ENCODE assay signal across 10 mouse cellular contexts in the genomic region with DNA sequence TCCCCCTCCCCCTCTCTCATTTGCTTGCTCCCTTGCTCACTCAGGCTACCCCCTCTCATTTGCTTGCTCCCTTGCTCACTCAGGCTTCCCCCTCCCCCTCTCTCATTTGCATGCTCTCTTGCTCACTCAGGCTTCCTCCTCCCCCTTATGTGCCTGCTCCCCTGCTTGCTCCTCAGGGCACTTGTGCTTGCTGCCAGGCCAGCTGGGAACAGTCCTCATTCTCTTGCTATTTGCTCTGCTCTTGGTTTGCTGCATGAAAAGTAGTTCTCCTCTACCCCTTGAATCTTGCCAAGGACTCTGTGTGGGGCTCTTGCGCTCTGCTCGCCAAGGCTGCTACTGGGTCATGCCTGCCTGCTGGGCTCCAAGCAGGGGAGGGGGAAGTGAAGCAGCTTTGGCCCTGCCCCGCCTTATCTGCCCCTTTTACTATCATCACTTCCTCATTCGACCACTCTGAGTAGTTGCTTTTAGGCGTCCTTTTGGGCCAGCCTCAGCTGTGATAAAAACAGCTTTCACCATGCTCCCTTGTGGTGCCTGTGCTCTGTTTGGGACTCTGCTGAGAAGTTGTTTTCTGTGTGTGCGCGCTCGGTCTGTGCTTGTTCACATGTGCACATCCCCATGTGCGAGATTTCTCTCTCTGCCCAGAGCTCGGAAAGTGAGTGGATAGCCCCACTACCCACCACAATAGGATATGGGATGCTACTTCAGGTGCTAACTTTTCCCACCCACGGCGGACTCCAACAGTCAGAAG. TPM values are rescaled to one million over a fixed set of nuclear protein-coding genes. Genes with fewer than 3 reads are reported as not detected.
DNase-seq lines count a peak whose midpoint lies in the region; ATAC-seq and TF ChIP-seq lines count a peak whose summit lies in the region.
"Had no signal": no experiment of that assay in that cellular context is flagged by ENCODE, and none has a peak within 500 bp of the region (broad histone marks: within the 10 kb centered on the region; RNA-seq: fewer than 3 reads in every experiment).

No protein-coding gene starts in this region.

- H3K27ac ChIP-seq in kidney, embryonic 16.5 days (ENCODE audit: low read length), result no peak overlapping the region
- H3K27ac ChIP-seq in bone marrow, adult 2 months (ENCODE audit: control insufficient read depth, insufficient read depth, low read depth, low read length, poor library complexity), result 0 out of 2 replicates have a peak overlapping the region, but pooled peaks have one; percentile 58
- H3K27ac ChIP-seq in embryonic facial prominence, embryonic 15.5 days (replicated peaks), result no peak overlapping the region
- no peak overlapping the region for H3K27ac ChIP-seq in intestine, postnatal 0 days (ENCODE audit: low read depth, low read length)
- H3K27ac ChIP-seq in midbrain, embryonic 13.5 days, result no peak overlapping the region

- peak overlapping the region; percentile 37 for H3K4me2 ChIP-seq in kidney, embryonic 16.5 days (replicated peaks; ENCODE audit: low read depth, low read length)
- H3K4me2 ChIP-seq in embryonic facial prominence, embryonic 15.5 days (replicated peaks), result peak overlapping the region; percentile 19; the same call in 1 of the 2 replicates
- peak overlapping the region; percentile 41 for H3K4me2 ChIP-seq in intestine, postnatal 0 days (replicated peaks; ENCODE audit: low read depth)
- peak overlapping the region; percentile 27 for H3K4me2 ChIP-seq in midbrain, embryonic 13.5 days (replicated peaks)

- peak; percentile 93 for ATAC-seq in kidney, embryonic 16.5 days (ENCODE audit: low FRiP score, low TSS enrichment)
- ATAC-seq in embryonic facial prominence, embryonic 15.5 days (ENCODE audit: insufficient number of reproducible peaks, low FRiP score, low TSS enrichment, low read depth), result no peak
- no peak; the same call in 1 of the 2 replicates for ATAC-seq in intestine, postnatal 0 days
- peak; percentile 83 for ATAC-seq in midbrain, embryonic 13.5 days
- ATAC-seq: Patski had no signal

- no peak for TF ChIP-seq POLR2A in bone marrow, adult 2 months (IDR thresholded peaks at IDR 0.05; ENCODE audit: borderline replicate concordance, control insufficient read depth, low read depth, low read length)

- no peak overlapping the region for H3K9ac ChIP-seq in kidney, embryonic 16.5 days (replicated peaks; ENCODE audit: low read length)
- H3K9ac ChIP-seq in embryonic facial prominence, embryonic 15.5 days, result no peak overlapping the region
- no peak overlapping the region for H3K9ac ChIP-seq in intestine, postnatal 0 days (ENCODE audit: low read depth, low read length)
- H3K9ac ChIP-seq in midbrain, embryonic 13.5 days (replicated peaks), result no peak overlapping the region

- peak overlapping the region; percentile 10 for H3K4me3 ChIP-seq in kidney, embryonic 16.5 days (ENCODE audit: low read length)
- no peak overlapping the region for H3K4me3 ChIP-seq in bone marrow, adult 2 months (replicated peaks; ENCODE audit: control insufficient read depth, low read depth, low read length)
- no peak overlapping the region for H3K4me3 ChIP-seq in embryonic facial prominence, embryonic 15.5 days (replicated peaks)
- H3K4me3 ChIP-seq in intestine, postnatal 0 days (ENCODE audit: low read depth, low read length), result no peak overlapping the region
- 0 out of 2 replicates have a peak overlapping the region, but pooled peaks have one; percentile 8 for H3K4me3 ChIP-seq in midbrain, embryonic 13.5 days (replicated peaks)

- no peak for TF ChIP-seq CTCF in bone marrow, adult 2 months (IDR thresholded peaks at IDR 0.05; ENCODE audit: control insufficient read depth, insufficient read depth, low read length)
- no peak for TF ChIP-seq CTCF in intestine, postnatal 0 days (IDR thresholded peaks at IDR 0.05; ENCODE audit: low read depth)

- DNase-seq in kidney, postnatal 25 days, result no peak
- DNase-seq in gastrocnemius, adult 8-10 months (ENCODE audit: low spot score in 2 of 2), result no peak
- no peak for DNase-seq in testis, postnatal 14 days (ENCODE audit: low spot score)

- no peaks in the 10 kb centered on the region for H3K9me3 ChIP-seq in kidney, embryonic 16.5 days (ENCODE audit: low read length)
- H3K9me3 ChIP-seq in embryonic facial prominence, embryonic 15.5 days (replicated peaks), result no peaks in the 10 kb centered on the region
- no peaks in the 10 kb centered on the region for H3K9me3 ChIP-seq in intestine, postnatal 0 days (ENCODE audit: control insufficient read depth)
- H3K9me3 ChIP-seq in midbrain, embryonic 13.5 days, result no peaks in the 10 kb centered on the region

- H3K4me1 ChIP-seq in kidney, embryonic 16.5 days (ENCODE audit: insufficient read depth, low read length), result no peaks in the 10 kb centered on the region
- no peaks in the 10 kb centered on the region for H3K4me1 ChIP-seq in bone marrow, adult 2 months (ENCODE audit: control insufficient read depth, insufficient read depth, low read length)
- no peaks in the 10 kb centered on the region for H3K4me1 ChIP-seq in embryonic facial prominence, embryonic 15.5 days
- no peaks in the 10 kb centered on the region for H3K4me1 ChIP-seq in intestine, postnatal 0 days (replicated peaks; ENCODE audit: control insufficient read depth, insufficient read depth, low read length)
- no peaks in the 10 kb centered on the region for H3K4me1 ChIP-seq in midbrain, embryonic 13.5 days (replicated peaks)

- H3K36me3 ChIP-seq in kidney, embryonic 16.5 days (ENCODE audit: insufficient read depth, low read length), result no peaks in the 10 kb centered on the region
- H3K36me3 ChIP-seq in embryonic facial prominence, embryonic 15.5 days, result no peaks in the 10 kb centered on the region
- H3K36me3 ChIP-seq in intestine, postnatal 0 days (ENCODE audit: control insufficient read depth, insufficient read depth), result no peaks in the 10 kb centered on the region
- no peaks in the 10 kb centered on the region for H3K36me3 ChIP-seq in midbrain, embryonic 13.5 days

- 32% methylated on average over 12 of the region's 12 CpGs for WGBS in kidney, embryonic 16.5 days
- WGBS in bone marrow, adult 2 months, result 14% methylated on average over 12 of the region's 12 CpGs
- 29% methylated on average over 12 of the region's 12 CpGs for WGBS in embryonic facial prominence, embryonic 15.5 days
- WGBS in intestine, postnatal 0 days, result 22% methylated on average over 12 of the region's 12 CpGs
- WGBS in midbrain, embryonic 13.5 days, result 37% methylated on average over 12 of the region's 12 CpGs

- no peaks in the 10 kb centered on the region for H3K27me3 ChIP-seq in kidney, embryonic 16.5 days (ENCODE audit: insufficient read depth, low read length)
- no peaks in the 10 kb centered on the region for H3K27me3 ChIP-seq in embryonic facial prominence, embryonic 15.5 days
- no peaks in the 10 kb centered on the region for H3K27me3 ChIP-seq in intestine, postnatal 0 days (replicated peaks; ENCODE audit: control insufficient read depth, insufficient read depth, low read length)
- no peaks in the 10 kb centered on the region for H3K27me3 ChIP-seq in midbrain, embryonic 13.5 days

RNA-seq across cellular contexts. Expression of a gene that starts 13.2 kb away (rescaled TPM):
- polyA plus RNA-seq in kidney, embryonic 16.5 days (2015; fragmentation: Nextera tagmentation; extraction: Ambion mirVana), result 1.4 and 1.6 TPM in 2 replicates
- not detected in 2 replicates for polyA plus RNA-seq in bone marrow, adult 2 months (2011; ENCODE audit: insufficient read depth, insufficient read length, low replicate concordance, missing spikeins)
- polyA plus RNA-seq in embryonic facial prominence, embryonic 15.5 days (2015; fragmentation: Nextera tagmentation; extraction: Ambion mirVana), result 0.51 and 0.71 TPM in 2 replicates
- polyA plus RNA-seq in intestine, postnatal 0 days (2015; fragmentation: Nextera tagmentation; extraction: Ambion mirVana), result 0.53 and 0.69 TPM in 2 replicates
- polyA plus RNA-seq in midbrain, embryonic 13.5 days (2015; fragmentation: Nextera tagmentation; extraction: Ambion mirVana), result 1.8 and 2.5 TPM in 2 replicates
- total RNA-seq in gastrocnemius, adult 8-10 months (2022), result not detected
- polyA plus RNA-seq: Patski; small intestine, adult 2 months had no signal

Comparison
In these comparisons a context has a peak if more than half of its experiments do, and no peak if none do; other contexts are left out.
1. ATAC-seq: peak in kidney, embryonic 16.5 days (single experiment) and midbrain, embryonic 13.5 days (single experiment); none in embryonic facial prominence, embryonic 15.5 days (single experiment) and intestine, postnatal 0 days (single experiment).
2. H3K4me3 ChIP-seq: peak in kidney, embryonic 16.5 days (single experiment) and midbrain, embryonic 13.5 days (single experiment); none in bone marrow, adult 2 months (single experiment), embryonic facial prominence, embryonic 15.5 days (single experiment) and intestine, postnatal 0 days (single experiment).
3. Peak in every context shown above with its lines, with median percentiles within 50 percentile points of each other: H3K4me2 ChIP-seq.